Mouse (Mus musculus): Measurements from ENCODE around the gene Faap20.

- TF ChIP-seq POLR2A (IDR thresholded peaks at IDR 0.05; ENCODE audit: low read depth, low read length) (no peak), CTCF (IDR thresholded peaks at IDR 0.05; ENCODE audit: borderline replicate concordance, insufficient read depth, low read length) (no peak)
Observed at GRCm38 (mm10) chr4:155241789-155242188, 7.8 kb upstream of the Faap20 start.
